Mouse (Mus musculus): ENCODE data around the gene Mgmt.

Gene Mgmt

DNA sequence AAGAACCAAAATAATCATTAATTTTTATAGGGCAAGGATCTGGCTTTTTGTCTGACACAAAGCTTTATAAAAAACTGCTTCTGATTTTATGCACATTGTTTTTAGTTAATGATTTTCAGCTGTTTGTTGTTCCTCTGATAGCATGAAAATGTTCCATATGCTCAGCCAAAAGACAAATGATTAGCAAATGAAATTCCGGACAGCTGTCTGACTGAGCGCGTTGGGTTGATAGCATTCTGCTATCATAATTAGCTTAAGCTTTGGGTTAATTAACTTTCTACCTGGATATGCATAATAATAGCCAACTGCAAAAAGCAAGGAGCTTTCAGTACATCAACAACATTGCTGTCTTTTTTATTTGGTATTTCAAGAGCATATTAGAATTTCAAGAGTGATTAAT, 108.0 kb downstream of the Mgmt start:
- 80% methylated on average over 3 of the region's 3 CpGs for WGBS

DNA sequence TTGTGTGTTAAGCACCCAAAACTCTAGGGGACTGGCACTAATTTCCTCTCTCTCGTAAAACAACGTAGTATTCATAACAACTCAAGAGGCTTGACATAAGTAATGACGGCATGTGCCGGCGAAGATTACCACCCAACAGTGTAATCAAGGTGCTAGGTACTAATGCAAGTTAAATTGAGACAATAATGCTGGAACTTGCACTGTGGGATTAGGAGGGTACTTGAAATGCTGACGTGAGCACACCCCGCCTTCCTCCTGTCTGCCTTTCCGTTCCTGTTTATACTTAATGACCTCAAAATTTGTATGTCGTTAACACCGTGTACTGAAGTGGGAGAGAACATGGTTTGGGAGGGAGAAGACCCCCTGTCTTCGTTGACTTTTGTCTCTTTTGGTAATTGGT, 110.9 kb downstream of the Mgmt start:
- 63% methylated on average over 11 of the region's 11 CpGs for WGBS

DNA sequence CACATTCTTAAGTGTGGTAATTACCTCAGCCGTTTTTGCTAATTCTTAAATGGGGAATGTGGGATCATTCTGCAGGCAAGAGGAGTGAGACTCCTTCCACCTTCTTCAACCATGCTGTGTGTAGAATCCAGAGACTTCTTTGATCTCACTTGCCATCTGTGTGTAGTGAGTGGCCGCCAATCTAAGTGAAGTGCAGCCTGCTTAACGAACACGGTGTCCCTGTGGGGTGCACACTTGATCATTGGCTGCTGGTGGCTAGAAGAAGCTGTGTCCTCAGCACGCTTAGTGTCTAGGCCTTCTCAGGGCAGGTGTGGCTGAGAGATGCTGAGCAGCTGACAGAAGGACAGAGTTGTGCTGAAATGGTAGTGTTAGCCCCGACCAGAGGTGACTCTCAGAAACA, 113.9 kb downstream of the Mgmt start:
- 81% methylated on average over 6 of the region's 6 CpGs for WGBS

DNA sequence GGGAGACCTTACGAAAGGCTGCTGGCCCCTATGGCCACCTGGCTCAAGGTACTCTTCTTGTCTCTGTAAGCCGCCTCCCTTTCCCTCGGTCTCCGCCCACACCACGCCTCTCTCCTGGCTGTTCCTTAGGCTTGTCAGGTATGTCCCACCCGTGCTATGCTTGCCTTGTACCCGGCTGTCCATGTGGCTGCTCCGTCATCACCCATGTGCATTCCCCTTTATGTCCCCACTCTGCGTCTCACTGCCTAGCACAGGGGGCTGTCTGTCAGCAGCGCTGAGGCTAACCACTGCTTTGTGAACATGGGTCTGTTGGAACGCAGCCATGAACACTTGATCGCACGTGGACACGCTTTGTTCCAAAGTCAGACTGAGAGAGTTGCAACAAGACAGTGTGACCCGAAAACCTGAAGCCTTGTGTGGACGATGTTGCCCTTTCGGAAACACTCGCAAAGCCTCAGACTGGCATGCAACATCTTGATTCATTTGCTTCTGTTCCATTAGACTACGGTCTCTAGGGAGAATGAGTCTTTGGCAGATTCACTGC, 115.4 kb downstream of the Mgmt start:
- WGBS: 83% methylated on average over 19 of the region's 19 CpGs

DNA sequence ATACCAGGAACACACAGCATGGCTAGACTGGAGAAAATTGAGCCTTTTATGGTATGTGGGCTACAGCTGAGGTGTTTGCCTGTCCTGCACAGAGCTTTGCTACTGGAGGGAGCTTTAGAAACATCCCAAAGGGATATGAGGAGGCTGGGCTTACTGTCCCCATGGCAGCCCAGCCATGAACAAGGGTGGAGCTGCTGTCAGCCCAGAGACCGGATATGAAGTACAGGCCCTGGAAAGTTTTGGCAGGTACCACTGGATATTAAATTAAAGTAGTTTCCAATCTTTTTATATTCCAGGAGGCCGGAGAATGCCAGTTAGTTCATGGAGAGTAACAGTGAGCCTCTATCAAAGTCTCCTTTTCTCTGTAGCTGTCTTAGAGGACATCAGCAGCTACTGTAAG, 116.0 kb downstream of the Mgmt start:
- 91% methylated on average over 2 of the region's 2 CpGs for WGBS

DNA sequence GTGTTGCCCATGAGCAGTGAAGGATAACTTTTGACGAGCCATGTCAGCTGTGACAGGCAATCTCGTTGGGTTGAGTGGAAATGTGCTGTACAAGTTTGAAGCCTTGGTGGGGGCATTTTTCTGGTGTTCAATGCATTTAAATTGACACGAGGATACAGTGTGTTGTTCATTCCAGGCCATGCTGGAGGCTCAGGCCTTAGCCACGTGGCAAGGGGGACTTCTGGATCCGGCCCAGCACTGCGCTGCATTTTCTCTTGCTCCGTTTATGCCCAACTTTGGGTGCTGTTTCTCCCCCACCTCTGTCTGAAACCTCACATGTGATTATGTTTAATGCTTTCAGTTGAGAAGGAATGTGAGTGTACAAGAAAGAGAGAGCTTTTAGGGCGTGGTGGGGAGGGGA, 118.3 kb downstream of the Mgmt start:
- 73% methylated on average over 8 of the region's 8 CpGs for WGBS

DNA sequence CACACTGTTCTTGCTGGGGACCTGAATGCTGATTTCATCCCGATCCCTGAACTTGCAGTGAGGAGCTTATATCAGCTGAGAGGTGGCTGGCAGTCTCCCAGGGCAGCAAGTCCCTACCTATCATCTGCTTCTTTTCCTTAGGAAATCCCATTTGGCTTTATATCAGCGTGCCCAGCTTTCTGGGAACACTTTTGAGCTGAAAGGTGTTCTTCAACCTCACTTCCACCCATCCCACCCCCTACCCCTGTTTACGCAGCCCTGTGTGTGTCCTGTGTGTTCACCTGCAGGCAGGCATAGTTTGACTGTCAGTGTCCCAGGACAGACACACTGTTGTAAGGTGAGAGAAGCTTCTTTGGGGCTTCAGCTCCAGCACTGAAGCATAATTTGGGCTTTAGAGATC, 119.0 kb downstream of the Mgmt start:
- WGBS: 79% methylated on average over 3 of the region's 3 CpGs

DNA sequence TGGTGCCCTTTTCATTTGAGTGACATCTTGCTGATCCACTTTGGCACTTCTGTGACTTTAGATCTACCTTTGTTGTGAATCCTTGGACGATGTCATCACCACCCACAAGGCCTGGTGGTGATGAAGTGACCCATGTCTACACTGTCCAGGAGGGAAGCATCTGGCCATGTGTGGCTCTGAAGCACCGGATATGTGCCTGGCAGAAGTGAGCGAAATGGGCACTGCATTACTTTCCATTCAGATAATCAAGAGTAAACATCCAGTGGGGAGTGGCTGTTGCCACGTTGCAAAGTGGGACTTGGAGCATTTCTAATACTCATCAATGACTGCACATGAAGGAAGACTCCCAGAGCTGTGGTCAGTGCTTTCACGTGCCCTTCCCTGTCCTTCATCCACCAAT, 124.2 kb downstream of the Mgmt start:
- WGBS: 93% methylated on average over 5 of the region's 5 CpGs

DNA sequence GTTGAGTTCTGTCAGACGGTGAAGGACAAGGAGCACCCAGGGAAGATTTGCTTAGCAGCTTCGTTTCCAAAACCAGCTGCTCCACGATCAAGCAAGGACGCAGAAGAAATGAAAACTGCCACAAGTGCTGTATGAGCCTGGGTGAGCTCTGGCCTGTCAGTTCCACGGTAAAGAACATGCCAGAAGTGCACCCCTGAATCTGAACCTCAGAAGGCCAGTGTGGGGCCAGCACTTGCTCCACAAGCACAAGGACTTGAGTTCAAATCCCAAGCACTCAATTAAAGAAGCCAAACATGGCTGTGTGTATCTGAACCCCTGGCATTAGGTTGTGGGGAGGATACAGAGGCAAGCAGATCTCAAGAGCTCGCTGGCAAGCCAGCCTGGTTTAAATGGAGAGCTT, 125.8 kb downstream of the Mgmt start:
- WGBS: 88% methylated on average over 6 of the region's 6 CpGs

DNA sequence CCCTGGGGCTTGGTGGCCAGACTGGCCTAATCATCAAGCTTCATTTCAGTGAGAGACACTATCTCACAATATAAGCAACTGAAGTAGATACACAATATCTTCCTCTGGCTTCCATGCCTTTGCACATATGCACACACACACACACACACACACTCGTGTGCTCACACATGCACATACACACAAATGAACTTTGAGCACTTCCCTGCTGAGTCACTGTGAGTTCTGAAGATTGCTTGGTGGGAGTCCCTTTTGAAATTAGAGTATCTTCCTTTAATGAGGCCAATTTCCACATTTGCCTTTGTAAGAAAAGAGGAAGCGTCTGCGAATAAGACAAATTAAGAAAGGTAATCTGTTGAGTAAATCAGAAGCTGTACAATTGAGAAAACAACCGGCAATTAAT, 136.4 kb downstream of the Mgmt start:
- 87% methylated on average over 4 of the region's 4 CpGs for WGBS

DNA sequence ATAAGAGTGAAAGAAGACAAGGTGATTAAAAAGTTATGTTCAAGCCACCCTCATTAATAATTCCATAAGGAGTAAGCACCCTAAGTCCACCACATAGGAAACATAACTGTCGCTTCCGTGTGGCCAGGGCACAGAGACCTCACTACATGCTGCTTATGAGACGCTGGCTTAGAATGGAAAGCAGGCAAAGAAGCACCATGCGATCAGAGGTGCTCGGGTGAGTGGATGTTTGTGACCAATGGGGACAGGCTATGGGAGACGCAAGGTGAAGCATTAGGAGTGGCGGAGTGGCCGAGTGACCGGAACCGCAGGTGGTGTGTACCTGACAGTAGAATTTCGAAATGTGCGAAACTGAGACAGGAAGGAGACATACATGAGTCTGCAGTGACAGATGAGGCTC, 138.8 kb downstream of the Mgmt start:
- WGBS: 98% methylated on average over 12 of the region's 12 CpGs

DNA sequence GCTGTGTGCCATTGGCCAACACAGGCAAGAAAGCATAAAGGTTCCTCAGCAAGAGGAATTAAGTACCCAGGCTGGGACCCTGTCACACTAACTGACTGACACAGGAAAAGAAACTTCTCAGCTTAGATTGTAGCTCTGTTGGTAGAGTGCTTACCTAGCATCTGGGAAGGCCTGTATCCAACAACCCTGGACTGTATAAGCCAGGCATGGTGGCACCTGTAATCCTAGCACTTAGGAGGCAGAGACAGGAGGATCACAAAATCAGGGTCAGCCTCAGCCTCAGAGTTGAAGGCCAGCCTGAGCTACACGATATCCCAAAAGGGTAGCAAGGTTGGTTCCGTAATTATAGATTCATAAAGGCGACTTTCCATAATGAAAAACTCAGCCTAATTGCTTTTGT, 140.6 kb downstream of the Mgmt start:
- 97% methylated on average over 3 of the region's 3 CpGs for WGBS

DNA sequence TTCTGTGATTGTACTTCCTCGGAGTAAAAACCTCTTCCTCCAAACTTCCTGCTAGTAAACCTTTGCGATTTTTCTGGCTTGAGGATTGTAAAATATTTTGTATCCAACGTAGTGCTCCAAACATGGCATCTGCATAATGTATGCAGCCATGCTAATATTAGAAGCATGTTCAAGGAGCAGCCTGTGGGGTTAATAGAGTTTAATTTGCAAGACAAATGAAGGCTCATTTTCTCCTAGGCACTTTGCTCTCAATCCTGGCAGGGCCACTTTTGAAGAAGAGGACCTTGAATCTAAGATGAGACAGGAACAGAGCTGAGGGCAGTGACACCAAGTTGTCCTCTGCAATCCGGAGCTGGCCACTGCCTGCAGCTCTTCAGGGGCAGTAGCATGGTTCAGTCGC, 141.5 kb downstream of the Mgmt start:
- 64% methylated on average over 5 of the region's 5 CpGs for WGBS

DNA sequence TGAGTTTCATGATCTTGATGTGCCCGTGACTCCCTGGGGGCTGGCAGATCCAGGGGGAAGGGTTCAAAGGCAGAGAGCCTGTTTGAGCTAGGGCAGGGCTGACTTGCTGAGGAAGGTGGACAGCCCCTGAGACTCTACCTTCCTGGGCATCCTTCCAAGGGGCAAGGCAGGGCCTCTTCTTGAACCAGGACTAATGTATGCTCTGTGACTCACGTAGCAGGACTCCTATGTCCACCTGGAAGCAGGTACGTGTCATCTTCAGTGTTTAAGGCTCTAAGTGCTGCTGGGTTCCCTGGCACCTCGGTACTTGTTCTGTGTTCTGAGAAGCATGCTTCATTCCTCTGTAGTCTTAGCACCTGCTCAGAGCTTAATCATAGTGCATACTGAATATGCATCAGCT, 143.1 kb downstream of the Mgmt start:
- WGBS: 80% methylated on average over 4 of the region's 4 CpGs

DNA sequence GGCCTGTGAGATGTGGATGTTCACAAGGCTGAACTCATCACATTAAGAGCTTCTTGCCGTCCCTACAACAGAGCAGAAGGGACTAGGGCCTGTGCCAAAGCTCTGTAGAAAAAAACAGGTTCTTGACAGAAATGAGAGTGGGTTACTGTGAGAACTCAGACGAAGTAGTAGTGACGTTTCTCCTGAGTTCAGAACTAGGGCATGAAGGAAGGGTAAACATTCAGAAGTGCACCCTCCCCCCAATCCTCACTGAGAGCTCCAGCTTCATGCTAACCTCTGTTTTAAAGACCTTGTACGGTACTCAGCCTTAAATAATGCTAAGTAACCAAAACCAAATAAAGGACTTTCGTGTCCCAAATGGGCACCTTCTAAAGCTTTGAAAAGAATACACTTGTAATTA, 143.5 kb downstream of the Mgmt start:
- WGBS: 60% methylated on average over 5 of the region's 5 CpGs

DNA sequence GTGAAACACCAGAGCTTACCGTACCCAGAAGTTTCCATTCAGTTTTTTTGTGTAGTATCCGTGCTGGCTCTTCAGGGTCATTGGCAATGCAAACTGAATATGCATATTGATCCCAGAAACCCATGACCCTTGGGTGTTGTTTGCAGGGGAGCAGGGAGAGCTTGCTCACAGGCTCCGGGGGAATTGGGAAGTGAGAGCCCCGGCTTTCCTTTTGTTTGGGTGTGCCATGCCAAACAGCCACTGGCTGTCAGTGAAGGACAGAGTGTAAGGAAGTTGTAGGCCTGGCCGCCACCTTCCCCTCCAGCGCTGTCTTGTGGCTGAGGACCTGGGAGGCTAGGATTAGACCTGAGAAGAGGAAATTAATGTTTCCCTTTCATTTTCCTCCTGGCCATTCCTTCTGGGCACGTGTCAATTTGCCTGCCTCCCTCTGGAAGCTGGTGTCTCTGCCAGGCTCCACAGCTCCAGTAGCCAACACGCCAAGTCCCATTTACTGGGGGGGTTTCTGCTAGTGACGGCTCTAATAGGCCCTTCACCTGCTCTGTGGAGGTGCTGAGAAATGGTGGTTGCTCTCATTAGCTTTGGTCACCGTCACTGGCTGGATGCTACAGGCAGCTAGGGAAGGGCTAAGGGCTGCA, 144.0 kb downstream of the Mgmt start:
- WGBS: 71% methylated on average over 10 of the region's 10 CpGs

DNA sequence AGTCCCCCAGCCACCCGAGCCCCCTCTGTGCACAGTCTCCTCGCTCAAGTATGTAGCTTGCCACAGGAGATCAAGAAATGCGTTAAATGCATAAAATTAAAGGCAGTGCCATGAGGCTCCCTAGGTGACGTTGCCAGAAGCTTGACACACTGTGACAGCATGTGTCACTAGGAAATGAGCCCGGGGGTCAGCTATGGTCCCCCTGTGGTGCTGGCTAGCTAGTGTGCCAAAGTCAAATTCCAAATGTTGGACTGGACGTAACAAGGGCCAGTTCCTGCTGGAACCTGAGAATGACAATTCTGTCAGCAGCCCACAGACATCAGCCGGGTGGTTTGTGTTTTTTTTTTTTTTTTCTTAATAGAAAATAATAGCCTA, 144.5 kb downstream of the Mgmt start:
- 74% methylated on average over 7 of the region's 7 CpGs for WGBS

DNA sequence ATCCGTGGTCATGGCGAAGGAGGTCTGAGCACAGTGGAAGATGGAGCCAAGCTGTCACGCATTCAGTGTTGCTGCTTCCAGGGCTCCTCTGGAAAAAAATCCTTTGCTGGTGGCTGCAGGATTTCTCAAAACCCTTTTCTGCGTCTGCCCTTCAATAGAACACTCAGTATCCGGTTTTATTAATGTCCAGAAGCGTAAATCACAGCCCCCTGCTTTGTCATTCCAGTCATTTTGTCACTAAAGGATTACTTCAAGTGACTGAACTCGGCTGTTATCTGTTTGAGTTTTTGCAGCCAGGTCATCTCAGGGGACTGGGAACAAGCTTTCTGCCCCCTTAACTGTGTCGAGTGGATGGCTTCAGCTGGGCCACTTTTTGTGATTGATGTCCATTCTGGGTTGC, 146.2 kb downstream of the Mgmt start:
- WGBS: 81% methylated on average over 8 of the region's 8 CpGs

DNA sequence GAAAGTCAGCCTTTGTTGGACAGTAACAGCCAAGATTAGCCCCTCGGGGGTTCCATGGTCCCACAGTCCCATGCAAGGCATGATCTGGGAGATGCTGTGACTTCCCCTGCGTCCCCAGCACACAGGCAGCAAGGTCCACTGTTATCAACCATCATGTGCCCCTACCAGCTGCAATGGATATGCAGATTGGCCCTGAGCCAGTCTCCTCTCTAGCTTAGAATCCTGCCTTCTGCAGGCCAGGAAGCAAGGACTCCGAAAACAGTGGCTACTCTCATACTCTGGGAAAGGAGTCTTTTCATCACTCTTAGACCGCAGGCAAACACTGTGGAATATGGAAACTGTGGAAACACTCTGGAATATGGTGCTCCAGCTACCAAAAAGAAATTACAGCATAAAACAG, 152.5 kb downstream of the Mgmt start:
- 84% methylated on average over 4 of the region's 4 CpGs for WGBS

DNA sequence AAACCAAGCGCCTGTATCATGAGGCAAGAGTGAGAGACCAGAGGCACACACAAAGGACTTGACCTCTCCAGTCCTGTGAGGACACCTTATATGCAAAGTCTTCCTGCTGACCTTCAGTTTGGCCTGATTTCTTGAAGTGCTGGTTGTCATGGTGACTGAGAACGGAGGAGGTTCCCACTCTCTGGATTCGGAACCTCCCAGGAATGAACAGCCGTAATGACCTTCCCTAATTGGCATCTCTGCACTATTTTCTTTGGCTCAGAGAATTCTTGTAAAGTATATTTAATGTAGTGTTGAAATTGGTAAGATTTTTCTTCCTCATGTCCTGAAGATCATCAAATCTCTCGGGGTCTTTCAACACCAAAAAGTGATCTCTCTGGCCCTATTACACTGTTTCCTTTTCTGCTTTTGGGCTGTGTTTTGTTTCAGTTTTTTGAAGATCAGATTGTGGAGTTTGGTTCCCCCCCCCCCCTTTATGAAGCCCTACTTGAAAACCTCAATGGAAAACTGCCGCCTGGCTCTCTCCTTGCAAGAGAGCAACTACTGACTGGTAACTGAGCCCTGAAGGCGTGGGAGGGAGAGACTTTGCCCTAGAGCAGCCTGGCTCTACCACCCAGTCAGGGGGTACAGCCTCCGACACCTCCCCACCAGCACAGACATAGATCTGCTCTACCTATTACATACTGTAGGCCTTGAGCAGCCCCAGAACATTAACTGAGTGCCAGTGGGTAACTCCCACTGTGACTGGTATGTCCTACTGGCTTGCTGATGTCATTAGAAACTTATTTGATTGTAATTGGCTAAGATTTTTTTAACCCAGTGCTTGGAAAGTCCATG, 153.9 kb downstream of the Mgmt start:
- 77% methylated on average over 8 of the region's 8 CpGs for WGBS

DNA sequence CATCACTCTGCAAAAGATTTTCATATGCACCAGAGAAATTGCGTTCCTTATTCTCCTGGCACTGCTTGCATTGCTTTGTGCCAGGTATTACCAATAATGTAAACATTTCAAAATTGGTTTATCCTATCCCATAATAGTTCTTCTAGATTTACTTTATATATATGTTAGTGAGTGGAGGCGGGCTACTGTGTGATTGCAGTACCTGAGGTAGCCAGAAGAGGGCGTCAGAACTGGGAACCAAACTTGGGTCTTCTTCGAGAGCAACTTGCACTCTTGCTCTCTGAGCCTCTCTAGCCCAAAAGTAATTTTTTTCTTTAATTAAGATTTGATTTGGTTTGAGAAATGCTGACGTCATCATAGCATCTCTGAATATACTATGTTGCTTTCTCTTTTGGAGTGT, 159.9 kb downstream of the Mgmt start:
- 71% methylated on average over 5 of the region's 5 CpGs for WGBS

DNA sequence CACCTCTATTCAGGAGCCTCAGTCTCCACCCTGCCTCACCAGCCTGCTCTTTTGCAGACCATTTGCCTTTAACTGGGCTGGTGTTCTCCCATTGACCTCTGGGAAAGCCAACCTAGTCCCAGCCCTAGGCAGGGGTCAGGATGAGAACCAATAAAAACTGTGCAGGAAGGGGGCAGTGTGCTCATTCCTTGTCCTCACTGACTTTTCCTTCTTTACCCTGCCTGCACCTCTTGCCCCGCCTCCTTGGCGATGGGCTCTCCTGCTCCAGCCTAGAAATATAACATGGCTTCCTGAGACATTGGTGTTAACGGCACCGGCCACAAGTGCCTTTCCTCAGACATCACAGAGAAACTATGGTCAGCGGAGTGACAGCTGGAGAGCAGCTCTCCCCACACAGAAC, 161.7 kb downstream of the Mgmt start:
- 59% methylated on average over 5 of the region's 5 CpGs for WGBS

DNA sequence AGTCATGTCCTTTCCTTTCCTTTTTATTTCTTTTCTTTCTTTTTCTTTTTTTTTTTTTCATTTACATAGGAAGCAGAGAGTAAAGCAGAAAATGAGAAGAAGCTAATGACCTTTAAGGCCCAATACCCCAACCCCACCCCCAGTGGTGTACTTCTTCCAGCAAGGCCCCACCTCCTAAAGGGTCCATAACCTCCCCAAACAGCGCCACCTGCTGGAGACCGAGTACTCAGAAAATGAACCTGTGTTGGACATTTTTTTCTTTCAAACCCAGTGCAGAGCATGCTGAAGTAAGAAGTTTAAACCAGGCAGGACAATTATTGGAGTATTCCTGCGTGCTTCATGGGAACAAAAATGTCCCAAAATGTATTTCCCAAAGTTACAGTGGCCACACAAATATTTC, 166.1 kb downstream of the Mgmt start:
- WGBS: 54% methylated on average over 3 of the region's 3 CpGs
